Mouse (Mus musculus) retina, postnatal 7 days (tissue): ENCODE results near the gene Nhsl1.

ENCODE experiments used
- DNase-seq: peaks from one replicate; pipeline ENCODE4 v3.0.0-alpha.2; 2012; ENCODE audit warnings: low read depth, low spot score

The Nhsl1 gene

DNA sequence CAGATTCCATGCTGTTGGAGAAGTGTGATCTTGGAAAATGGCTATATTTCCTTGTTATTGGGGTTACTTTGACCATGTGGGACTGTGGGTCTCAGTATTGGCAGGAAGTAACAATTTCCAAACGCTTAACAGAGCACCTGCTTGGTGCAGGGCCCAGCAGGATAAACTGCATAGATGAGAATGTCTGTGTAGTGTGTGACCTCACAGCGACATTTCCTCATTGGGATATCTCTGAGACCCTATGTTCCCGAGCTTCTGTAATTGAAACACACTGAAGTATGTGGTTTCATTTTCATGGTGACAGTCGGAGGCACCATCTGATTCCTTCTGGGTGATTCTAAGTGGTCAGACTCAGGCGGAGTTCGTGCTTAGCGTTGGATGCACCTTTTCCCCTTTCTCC, 75.5 kb downstream of the Nhsl1 start:
- no peak for DNase-seq

DNA sequence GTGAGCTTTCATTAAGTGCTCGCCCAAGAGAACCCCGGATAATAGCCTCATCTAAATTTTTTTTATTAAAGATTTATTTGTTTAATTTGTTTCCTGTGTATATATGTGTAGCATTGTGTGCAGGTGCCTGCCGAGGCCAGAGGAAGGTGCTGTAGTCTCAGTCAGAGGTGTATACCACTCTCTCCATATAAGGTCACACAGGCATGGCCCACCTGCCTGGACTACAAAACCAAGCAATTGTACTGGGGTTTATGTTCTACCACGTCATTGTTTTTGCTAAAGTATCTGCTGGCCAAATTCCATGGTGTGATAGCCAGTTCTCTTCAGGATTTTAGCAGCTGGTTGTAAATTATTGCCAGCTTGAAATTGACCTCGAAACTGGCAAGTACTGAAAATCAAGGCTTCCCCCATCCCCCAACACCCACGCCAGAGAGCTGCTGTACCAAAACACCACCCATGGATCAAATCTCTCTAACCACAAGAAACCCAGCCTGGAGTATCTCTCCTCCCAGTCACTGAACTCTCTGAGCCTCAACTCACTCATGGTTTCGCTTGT, 81.4 kb downstream of the Nhsl1 start:
- DNase-seq: no peak

DNA sequence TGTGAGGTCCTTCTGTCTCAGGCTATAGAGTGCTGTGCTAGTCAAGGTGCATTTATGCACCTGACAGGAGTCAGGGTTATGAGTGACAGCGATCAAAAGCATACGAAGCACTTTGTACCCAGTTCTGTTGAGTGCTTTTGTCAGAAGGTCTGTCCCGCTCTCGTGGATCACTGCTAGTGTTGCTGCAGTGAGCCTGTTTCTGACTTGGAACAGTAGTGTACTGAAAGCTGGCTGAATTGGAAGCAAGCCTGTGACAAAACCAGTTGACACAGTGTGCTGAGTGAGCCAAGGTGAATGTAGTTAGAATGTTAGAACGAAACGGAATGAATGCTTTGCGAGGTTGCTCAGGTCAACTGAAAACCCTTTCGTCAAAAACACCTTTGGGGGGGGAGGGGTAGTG, 82.2 kb downstream of the Nhsl1 start:
- no peak for DNase-seq

DNA sequence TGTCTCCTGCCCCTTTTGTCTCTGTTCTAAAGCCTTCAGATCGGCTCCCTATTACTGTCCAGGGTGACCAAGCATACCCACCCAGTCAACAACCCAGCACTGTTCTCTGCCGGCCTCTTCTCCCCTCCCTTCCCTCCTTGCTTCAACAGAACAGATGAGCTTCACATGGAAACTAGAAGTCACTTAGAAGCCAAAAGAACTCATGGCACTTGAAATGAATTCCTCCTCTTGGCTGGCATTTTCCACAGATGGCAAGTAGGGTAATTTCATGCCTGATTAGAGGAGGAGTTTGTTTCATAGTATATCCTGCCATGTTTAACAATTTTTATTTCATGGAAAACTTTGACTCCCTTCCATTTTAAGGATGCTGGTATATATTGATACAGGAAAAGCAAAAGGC, 85.2 kb downstream of the Nhsl1 start:
- no peak for DNase-seq

DNA sequence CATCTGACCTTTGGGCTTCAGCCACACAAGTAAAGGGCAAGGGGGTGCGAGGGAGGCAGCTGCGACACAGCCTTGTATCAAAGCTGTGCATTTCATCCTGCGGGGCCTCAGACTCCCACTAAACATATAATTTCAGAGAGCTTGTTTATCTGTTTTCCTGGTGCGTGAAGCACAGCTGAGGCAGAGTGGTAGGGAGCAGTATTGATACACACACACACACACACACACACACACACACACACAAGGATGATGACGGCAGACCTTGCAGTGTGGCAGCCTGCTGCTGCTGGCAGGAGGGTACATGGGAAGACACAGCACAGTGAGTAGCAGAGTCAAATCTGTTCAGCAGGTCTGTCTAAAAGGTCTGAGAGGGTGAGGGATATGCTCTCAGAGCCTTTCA, 85.9 kb downstream of the Nhsl1 start:
- DNase-seq: no peak

DNA sequence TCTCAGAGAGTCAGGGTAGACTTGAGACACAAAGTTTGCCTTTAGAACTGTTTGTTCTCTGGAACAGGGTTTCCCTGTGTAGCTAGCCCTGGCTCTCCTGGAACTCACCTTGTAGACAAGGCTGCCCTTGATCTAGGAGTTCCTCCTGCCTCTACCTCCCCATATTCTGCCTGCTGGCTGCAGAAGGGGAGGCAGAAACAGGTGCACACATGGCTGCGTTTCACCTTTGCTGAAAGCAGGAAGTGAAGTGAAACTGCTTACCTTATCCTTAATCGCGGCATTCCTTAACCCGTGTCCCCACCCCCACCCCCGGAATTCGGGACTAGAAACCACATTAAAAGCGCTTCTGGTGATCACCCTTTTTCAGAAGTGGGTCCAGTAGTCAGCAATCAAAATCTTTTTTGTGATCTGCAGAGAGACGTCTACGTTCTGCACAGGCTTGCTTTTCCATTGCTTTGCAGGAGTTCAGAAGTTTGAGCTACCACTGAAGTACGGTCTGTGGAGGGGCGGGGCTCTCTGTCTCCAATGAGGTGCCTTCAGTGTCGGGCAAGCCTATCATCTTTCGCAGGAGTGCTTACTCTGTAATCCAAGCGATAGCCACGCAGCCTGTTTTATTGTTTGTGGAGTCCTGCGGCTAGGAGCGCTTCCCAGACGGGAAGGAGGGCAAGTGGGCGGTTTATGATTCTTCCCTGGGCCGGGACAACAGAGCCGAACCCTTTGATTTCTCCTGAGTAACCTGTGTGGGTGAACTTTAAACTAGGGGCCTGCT, 88.5 kb downstream of the Nhsl1 start:
- peak; percentile 36 for DNase-seq

DNA sequence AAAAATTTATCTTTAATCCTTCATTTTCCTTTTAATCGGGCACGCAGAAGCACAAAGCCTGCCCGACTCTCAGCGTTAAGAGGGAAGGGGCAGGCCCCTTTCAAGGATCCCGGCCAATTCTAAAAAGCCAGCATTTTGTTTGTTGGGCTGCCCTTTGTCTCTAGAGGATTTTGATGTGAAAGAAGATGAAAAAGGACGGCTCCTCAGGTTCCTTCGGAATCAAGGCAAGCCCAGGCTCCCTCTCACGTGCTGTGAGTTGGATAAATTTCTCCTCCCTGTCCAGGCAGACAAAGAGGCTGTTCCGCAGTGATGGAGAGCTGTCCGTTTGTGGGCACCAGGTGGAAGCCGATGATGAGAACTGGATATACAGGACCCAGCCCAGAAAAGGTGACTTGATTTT, 89.3 kb downstream of the Nhsl1 start:
- DNase-seq: no peak

DNA sequence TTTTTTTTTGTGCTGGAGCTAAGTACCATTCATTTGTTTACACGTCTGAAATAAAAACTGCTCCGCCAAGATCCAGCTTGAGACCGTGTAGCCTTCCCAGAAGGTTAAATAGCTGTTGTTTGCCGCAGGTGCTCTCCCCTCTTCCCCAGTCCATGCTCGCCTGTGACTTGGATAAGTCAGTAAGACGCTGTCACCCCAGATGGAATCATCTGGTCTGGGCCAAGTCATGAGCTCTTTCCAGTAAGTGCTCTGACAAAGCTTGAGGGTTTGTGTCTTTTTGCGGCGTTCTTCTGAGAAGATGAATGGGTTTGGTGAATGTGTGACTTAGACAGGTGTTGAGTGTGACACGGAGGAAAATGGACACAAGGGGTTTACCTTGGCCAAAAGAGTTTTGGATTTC, 89.8 kb downstream of the Nhsl1 start:
- no peak for DNase-seq

DNA sequence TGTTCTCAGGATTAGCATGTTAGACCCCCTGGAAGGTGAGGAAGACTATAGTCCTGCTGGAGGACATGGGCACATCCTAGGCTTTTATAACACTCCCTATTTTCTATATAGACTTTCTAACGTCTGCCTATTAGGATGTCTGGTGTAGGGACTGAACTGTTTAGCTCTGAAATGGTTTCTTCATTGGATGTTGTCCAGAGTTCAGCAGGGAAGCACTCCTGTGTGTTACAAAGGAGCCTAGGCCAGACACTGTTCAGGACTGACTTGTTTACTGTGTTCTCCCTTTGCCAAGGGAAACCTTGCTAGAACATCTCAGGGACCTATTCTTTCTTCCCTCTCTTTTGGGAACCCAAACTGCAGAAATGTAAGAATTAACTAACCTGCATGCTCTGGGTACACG, 90.3 kb downstream of the Nhsl1 start:
- no peak for DNase-seq

DNA sequence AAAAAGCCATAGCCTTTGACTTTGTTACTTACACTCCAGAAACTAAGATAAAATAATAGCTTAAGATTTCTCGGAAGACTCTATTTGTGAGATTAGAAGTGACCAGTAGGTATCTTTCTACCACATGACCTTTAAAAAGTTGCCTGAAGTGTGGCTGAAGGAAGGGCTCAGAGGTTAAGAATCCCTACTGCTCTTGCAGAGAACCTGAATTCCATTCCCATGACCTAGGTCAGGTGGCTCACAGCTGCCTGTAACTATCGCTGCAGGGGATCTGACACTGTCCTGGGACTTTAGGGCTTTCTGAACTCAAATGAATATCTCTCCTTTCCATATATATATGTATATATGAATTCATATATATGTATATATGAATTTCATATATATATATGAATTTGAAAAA, 92.5 kb downstream of the Nhsl1 start:
- no peak for DNase-seq

DNA sequence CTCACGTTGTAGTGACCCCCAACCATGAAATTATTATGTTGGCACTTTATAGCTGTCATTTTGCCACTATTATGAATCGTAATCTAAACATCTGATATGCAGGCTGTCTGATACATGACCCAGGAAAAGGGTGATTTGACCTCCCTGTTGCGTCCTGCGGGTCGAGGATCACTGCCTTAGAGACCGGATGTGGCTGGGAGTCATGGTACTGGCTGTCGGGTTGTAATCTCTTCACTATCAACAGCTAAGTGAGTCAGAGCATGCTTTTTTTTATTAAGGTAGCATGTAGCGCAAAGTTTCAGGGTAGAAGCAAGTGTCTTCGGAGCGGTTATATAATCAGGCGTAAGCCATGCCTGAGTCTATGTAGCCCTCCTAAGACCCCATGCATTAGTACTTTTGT, 97.2 kb downstream of the Nhsl1 start:
- no peak for DNase-seq

DNA sequence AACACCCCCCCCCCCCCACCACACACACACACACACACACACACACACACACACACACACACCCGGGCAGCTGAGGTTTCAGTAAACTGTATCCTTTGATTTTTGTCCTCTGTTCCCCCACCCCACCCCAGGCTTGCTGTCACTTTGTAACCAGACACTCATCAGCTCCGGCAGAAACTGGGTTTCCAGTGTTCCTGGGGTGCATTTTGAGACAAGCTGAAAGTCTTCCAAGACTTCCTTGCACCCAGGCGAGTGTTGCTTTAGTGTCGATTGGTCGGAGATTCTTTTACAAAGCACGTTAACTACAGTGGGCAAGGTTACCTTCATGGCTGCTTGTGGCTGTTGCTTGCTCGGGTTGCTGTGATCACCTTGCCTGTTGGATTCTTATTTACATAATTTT, 99.4 kb downstream of the Nhsl1 start:
- no peak for DNase-seq

DNA sequence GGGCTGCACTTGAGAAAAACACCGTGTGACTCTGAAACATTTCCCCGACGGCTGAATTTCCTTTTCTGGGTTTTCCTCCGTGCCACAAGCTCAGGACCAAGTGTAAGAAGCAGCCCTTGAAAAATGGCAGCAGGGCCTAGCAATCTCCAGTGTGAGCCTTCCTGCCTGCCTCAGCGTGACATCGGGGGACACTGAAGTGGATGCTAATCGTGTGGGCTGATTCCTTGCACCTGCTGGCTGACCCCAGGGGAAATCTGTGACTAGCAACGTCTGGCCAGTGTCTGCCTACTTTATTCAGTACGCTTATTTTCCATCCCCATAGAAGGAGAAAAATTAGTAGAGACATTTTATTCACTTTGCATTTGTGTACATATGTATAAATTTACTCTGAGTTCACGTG, 100.7 kb downstream of the Nhsl1 start:
- DNase-seq: no peak

DNA sequence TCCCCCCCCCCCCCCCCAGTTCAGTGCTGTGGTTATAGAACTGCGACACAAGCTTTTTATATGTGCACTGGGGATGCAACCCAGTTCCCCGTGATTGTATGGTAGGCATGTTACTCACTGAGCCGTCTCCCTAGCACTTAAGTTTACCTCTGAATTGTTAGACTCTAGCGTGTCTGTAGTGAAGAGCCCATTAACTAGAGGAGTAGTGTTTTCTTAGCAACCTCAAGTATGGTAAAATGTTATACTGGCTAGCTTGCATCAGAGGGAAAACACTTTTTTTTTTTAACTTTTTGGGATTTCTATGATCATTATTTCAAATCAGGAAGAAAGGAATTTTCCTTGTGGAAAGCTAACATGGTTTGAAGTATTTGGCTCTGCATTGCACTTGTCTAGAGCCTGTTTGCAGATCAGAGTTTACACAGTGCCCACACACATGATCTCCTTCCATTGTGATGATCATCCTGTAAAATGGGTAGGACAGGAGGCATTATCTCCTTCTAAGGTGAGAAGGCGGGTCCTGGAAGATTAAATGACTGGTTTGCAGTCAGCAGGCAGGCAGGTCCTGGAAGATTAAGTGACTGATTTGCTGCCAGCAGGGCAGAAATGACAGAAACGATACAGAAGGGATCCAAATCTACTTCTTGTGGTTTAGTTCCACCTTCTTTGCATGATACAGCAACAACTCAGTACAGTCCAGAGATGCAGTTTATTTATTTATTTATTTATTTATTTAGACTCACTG, 101.6 kb downstream of the Nhsl1 start:
- no peak for DNase-seq

DNA sequence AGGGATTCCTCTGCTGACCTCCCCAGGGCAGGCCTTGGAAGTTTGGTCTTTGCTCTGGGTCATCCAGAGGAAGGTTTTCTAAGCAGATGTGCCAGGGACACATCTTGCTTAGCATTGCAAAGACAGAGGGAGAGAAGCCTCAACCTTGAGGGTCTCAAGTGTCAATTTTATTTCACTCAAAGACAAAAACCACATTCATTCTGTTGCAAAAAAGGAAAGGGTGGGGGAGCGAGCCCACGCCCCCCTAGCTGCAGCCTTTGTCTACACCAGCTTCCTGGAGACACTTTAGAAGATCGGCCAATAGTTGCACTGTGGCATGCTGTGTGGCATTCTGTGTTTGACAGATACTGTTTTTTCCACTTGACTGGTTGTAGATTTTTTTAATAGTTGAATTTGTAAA, 104.2 kb downstream of the Nhsl1 start:
- DNase-seq: no peak

DNA sequence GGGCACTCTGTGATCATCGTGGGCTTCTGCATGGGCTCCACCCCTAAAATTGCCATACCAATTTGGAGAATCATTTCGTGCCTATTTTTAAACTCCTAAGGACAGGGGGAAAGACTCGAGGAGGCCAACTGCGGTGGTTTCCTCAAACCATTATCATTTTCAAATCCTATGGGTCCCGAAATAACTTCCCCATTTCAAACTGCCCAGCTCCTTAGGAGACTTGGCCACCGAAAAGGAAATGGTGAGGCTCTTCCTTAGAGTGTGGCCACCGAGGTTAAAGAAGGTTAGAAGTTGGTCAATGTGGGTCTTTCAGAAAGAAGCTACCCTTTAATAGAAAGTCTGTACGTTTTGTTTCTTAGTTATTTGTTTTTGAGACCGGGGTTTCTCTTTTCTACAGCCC, 104.8 kb downstream of the Nhsl1 start:
- DNase-seq: no peak

DNA sequence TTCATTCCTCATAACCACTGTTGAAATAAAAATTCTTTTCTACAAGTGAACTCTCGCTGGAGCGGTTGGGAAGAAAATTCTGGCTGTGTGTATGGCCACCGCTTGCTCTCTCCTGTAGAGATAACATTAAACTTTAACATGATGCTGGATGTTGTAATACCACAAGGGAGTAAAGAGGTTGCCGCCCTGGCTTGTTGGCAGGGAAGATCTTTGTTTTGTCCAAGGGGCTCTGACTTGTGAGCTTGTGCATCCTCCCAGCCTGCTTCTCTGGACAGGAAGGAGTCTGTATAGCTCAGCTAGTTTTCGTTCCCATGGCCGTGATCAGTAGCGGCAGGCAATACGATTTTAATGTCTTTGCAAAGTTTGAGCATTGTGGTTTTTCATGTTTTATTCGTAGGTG, 109.1 kb downstream of the Nhsl1 start:
- DNase-seq: no peak

DNA sequence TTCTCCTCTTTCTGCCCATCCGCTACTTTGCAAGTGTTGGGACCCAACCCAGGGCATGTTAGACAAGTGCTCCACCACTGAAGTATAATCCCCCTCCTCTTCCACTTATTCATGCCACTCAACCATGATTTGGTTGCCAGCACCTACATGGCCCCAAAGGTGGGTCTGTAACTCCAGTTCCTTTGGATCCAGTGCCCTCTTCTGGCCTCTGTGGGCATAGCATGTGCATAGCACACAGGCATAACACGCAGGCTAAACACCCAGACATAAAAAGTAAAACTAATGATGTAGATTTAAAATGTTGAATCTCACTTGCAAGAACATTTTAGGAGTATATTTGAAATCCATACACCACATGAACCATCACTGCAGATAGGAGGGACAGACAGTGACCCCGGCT, 110.7 kb downstream of the Nhsl1 start:
- no peak for DNase-seq

DNA sequence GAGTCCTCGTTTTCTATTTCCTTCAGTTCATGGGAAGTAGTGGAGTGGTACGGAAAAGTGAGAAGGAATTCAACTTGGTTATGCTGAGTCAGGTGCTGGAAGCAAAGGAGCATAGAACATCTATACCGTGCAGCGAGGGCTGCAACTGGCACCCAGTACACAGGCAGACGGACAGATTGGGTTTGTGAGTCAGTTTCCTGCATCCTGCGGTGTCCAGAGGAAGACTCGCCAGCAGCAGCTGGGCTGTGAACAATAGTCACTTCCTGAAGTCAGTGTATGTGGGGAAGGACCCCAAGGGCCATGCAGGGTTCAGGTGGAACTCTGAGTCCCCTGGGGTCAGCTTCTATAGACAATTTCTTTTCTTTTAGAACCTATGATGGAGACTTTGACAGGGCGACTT, 111.4 kb downstream of the Nhsl1 start:
- no peak for DNase-seq

DNA sequence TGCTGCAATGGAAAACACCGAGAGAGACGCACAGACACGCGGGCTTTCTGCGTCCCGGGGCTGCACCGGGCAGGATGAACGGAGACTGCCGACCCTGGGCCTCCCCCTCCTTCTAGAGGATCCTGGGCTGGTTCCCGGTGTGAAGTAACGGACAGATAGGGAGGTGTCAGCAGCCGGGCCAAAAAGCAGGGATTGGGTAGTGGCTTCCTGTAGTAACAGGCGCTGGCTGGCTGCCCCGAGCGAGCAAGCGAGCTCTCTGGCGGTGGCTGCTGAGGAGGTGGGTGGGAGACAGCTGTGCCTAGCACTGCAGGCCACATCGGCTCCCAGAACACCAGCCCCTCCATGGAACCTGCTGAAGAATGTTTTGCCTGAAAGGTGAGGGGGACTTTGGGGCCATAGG, 112.2 kb downstream of the Nhsl1 start:
- no peak for DNase-seq

DNA sequence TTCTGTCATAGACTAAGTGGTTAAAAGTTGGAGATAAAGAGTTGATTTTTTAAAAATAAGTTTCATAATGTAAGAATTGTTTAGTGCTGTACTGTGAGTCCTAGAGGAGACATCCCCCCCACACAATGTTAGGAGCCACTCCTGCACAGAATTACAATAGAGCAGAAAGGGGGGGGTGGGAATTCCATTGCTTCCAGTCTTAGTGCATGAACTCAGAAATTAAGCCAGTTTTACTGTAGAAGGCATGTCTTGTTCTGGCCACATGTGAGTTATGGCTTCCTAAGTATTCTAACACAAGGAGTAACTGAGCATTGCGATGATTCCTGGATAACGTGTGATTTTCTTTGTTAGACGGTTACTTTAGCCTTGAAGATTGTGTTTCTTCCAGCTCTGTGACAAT, 112.8 kb downstream of the Nhsl1 start:
- no peak for DNase-seq

DNA sequence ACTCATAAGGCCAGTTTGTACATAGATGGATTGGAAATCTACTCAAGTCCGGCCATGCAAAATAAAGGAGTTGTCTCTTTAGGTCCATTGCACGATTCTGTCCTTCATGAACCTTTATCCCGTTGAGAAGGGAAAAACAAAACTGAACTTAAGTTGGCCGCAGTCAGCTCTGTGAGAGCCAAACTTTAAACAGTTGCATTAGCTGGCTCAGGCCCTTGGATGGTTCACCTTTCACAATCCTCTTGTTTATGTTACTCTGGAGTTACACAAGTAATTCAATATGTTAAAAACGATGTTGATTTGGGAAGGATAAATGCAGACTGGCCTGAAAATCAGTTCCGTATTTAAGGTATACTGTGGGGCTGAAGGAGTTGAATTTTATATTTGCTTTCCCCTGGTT, 116.7 kb downstream of the Nhsl1 start:
- DNase-seq: no peak

DNA sequence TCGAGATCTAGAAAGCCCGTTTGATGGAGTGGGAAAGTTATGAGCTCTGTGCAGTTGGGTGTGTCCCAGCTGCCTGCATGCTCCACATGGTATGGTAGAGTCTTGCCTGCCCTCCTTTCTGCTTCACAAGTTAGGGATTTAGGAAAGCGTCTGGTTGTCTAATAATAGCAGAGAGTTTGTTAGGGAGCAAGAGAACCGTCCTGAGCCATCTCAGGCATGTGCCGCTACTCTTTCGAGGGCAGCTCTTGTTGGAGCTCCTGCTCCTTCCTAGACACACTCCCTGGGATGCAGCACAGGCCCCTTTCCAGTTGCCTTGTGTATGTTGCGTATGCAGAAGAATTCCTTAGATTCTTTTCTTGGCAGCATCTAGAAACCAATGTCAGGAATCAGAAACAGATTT, 117.2 kb downstream of the Nhsl1 start:
- no peak for DNase-seq
